Mouse (Mus musculus) kidney, adult 18-20 months (tissue): ENCODE data around the gene Pcnx3.

Source experiments
- DNase-seq: peaks from one replicate; pipeline ENCODE4 v3.0.0; 2021

Gene Pcnx3

DNA sequence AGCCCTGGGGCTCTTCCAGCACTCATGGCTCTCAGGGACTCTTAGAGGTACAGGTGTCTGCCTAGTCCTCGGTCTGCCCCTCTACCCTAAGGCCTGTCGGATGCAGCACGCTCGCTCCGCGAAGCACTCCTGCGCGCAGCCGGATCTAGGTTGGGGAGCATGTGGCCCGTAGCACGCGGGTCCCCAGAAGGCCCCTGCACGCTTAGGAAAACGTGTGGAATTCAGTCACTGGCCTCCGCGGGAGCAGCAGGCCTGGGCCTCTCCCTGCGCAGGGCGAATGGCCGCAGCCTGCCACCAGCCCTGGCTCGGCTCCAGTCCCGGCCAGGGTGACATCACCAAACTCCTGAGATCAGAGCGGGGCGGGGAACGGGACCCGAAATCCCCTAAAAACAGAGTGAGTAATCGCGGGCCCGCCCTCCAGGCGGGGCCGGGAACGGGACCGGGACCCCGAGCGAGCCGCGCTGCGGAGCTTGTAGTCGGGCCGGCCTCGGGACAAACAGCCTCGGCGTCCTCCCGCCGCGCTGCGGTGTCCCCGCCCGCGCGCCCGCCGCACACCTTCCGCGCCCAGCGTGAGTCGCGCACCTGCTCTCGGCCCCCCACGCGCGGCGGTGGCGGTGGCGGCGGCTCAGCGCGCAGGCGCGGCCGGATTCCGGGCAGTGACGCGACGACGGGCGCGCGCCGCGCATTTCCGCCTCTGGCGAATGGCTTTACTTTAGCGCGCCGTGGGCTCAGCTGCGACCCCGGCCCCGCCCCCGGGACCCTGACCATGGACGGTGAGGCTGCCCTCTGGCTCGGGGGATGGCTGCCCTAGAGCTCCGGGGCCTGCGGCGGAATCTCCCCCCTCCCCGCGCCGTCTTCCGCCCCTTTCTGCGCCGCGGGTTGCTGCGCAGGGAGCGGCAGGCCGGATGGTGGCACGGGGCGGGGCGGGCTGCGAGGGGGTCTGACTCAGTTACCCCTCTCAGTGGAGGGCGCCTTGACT, 51.4 kb downstream of the Pcnx3 start, which contains the start of gene Rela:
Gene Rela (plus strand): TSS at position 415 of the 979 bp plus-strand sequence.
- DNase-seq: peak; percentile 94

DNA sequence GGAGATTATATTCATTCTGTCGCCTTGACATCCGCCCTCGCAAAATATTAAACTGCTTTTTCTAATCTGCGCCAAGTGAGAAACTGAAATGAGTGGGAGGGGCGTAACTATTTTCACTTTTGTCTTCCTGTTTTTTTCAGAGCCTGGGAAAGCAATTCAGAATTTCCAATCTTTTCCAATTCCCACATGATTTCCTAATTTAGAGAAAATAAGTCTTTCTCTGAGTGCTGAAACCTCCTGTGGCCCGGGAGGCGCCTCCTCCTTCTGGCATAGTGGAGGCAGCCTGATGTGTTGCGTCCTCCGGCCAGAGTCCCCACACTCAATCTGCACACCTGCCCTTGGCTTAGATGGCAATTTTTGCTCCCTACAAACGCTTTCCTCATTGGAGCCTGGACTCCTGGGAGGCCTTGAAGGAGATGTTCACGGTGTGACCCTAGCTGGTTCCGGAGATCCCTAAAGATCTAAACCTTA, 52.1 kb downstream of the Pcnx3 start:
- no peak for DNase-seq

DNA sequence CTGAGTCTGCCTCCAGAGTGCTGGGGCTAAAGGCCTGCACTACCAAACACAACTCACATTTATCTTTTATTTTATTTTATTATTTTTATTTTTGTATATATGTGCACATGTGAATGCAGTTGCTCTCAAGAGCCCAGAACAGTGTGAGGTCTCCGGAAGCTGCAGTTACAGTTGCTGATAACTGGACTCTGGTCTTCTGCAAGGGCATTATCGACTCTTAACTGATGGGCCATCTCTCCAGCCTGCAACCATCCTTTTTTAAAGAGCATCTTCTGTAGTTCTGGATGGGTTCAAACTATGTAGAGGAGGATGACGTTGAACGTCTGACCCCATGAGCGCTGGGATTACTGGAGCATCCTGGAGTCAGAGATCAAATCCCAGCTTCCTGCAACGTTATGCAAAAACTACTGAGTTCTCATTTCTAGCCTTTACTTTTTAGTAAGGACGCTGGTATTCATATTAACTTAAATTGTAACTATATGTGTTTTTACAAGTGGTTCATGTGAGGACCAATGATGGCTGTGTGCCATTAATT, 52.6 kb downstream of the Pcnx3 start:
- DNase-seq: no peak

DNA sequence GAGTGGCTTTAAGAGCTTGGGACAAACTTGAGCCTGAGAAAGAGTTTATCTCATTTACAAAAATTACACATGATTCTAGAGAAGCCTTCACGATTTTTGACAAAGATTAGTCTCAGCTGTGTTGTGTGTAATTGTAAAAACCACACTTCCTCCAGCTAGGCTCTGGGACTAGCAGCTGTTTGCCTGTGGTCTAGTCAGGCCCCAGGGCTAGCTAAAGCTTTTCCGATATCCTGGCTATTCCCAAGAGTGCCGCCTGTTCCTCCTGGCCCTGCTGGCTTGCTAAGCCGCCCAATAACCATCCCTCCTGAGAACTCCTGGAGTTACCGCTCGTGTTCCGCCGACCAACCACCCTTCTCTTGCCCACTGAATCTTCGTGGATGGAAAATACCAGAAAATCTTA, 56.6 kb downstream of the Pcnx3 start:
- no peak for DNase-seq

DNA sequence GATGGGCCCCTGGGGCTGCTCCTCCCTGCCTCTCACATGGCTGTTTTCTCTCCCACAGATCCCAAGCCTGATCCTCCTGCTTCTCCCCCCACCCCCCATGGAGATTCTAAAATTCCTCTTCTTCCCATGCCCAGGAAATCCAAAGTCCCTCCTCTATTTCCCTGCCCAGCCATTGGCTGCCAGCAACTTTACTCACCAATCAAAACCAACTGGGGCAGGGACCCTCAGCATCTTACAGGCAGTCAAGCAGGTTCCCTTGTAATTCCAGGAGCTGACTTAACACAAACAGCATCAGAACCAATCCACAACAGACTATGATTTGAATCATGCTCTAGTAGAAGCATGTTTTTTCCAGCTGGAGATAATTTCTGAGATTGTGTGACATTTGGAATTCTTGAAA, 58.8 kb downstream of the Pcnx3 start:
- DNase-seq: no peak

DNA sequence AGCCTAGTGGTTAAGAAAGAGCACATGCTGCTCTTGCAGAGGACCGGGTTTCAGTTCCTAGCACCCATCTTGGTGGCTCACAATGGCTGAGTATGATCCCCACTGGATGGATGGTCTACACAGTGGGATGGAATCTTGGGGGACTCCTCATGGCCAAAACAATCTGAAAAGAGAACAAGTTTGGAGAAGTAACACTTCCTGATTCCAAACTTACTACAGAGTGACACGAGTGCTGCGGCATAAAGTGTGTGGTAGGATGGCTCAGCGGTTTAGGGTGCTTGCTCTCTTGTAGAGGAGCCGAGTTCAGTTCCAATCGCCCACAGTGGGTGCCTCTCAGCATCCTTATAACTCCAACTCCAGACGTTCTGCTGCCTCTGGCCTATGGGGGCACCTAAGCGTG, 63.4 kb downstream of the Pcnx3 start:
- DNase-seq: no peak

DNA sequence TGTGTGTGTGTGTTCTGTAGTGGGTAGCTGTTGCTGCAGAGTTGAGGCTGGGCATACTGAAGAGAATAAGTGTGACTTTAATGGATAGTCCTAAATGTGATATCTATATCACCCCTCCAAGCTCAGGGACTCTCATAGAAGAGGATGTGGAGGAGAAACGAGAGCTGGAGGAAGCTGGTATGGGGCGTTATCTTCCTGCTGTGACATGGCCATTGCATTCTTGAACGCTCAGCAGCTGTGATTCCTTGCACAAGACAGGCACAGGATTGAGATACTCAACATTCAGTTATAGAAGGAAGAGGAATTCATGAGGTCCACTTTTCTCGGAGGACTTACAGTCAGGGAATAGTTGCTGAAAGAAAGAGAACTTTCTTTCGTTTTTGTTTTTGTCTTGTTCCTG, 66.8 kb downstream of the Pcnx3 start:
- DNase-seq: no peak

DNA sequence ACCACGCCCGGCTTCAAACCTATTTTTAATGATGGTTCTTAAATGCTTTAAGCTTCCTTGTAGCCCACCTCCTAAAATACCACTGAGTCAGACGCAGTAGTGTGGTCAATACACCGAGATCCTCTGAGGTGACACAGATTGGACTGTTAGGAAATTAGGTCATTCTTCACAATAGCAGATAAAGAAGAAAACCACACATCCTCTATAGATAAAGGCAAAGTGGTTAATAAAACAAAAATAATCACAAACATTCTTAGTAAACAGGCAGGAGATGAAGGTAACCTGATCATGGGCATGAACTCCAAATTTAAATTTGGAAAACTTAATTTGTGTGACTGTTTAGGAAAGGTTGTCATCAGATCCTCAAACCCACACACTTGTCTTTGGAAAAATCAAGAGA, 68.7 kb downstream of the Pcnx3 start:
- no peak for DNase-seq

DNA sequence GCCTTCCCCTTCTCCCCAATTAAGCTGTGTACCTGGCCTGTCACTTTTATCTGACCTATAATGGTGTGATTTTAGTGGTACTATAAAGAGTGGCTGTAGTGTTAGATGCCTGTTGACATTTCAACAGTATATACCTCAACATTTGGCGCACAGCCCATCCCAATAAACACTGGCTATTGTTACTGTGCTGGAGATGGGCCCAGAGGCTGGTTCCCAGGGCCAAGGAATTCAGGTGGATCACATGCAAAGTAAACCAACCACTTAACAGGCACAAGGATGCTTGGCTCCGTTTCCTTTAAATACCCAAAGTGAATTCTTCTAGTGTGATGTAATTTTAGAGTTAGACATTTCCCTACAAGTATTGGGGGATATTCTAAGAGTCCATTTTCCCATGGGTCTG, 73.8 kb downstream of the Pcnx3 start:
- no peak for DNase-seq
